Mouse (Mus musculus) midbrain, embryonic 15.5 days (tissue): ENCODE data around the gene Zswim5. TPM values are rescaled to one million over a fixed set of nuclear protein-coding genes. Genes with fewer than 3 reads are reported as not detected.
A peak's percentile ranks its signal among the peaks of the same experiment; 100 is the strongest.

ENCODE experiments used
- ATAC-seq: fragments of 200-750 bp; cut with Nextera tagmentation; replicated peaks from 2 replicates; pipeline ENCODE4 v1.8.0; 2017; ENCODE audit warnings: moderate TSS enrichment
- H3K27ac ChIP-seq: fragments of 300-500 bp; sonication (generic); 2 replicates; pipeline ENCODE4 v1.5.1; 2015; ENCODE audit warnings: mild to moderate bottlenecking, inconsistent platforms
- H3K27me3 ChIP-seq: fragments of 300-500 bp; sonication (generic); replicated peaks from 2 replicates; pipeline ENCODE4 v1.6.1; 2015; ENCODE audit warnings: inconsistent platforms
- H3K36me3 ChIP-seq: fragments of 300-500 bp; sonication (generic); replicated peaks from 2 replicates; pipeline ENCODE4 v1.6.1; 2015; ENCODE audit warnings: inconsistent platforms
- H3K4me1 ChIP-seq: fragments of 300-500 bp; sonication (generic); 2 replicates; pipeline ENCODE4 v1.6.1; 2015; ENCODE audit warnings: inconsistent platforms
- H3K4me2 ChIP-seq: fragments of 300-500 bp; sonication (generic); 2 replicates; pipeline ENCODE4 v1.6.1; 2015; ENCODE audit warnings: inconsistent platforms, mild to moderate bottlenecking, moderate library complexity
- H3K4me3 ChIP-seq: fragments of 300-500 bp; sonication (generic); 2 replicates; pipeline ENCODE4 v1.5.1; 2015; ENCODE audit warnings: mild to moderate bottlenecking, inconsistent platforms
- H3K9ac ChIP-seq: fragments of 300-500 bp; sonication (generic); 2 replicates; pipeline ENCODE4 v1.6.1; 2015; ENCODE audit warnings: mild to moderate bottlenecking, inconsistent platforms
- H3K9me3 ChIP-seq: fragments of 300-500 bp; sonication (generic); 2 replicates; pipeline ENCODE4 v1.6.1; 2016; ENCODE audit warnings: inconsistent platforms
- WGBS: fragments of 180-500 bp; shearing (Covaris S2); methylation state at CpG from one replicate; pipeline ENCODE4 v1.1.7; 2015; ENCODE audit warnings: mixed read lengths; 5-methylcytosine and 5-hydroxymethylcytosine counted together
- polyA plus RNA-seq: library from polyadenylated mRNA; unstranded; fragments of >200 nt; fragmentation: Nextera tagmentation; extraction: Ambion mirVana; gene quantifications from 2 replicates; pipeline ENCODE4 v1.2.1, GENCODE M21; 2015

The Zswim5 gene
- polyA plus RNA-seq, 1 experiment from 2014 or later, result 6.7 TPM

DNA sequence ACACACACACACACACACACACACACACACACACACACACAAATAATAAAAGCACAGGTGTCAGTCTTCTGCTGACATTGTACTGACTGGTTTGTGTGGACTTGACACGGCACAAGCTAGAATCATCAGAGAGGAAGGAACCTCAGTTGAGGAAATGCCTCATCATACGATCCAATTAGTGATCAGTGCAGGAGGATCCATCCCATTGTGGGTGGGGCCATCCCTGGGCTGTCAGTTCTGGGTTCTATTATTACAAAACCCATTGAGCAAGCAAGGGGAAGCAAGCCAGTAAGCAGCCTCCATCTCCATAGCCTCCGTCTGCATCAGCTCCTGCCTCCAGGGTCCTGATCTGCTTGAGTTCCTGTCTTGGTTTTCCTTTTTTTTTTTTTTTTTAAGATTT is 7.3 kb upstream of the Zswim5 start:
- Histone ChIP-seq H3K27ac (no peak overlapping the region), H3K9ac (no peak overlapping the region), H3K36me3 (no peaks in the 10 kb centered on the region), H3K4me1 (no peaks in the 10 kb centered on the region), H3K4me3 (no peak overlapping the region), H3K4me2 (no peak overlapping the region), H3K27me3 (no peaks in the 10 kb centered on the region), H3K9me3 (no peaks in the 10 kb centered on the region)
- ATAC-seq, result no peak
- whole genome bisulfite sequencing, result 69% methylated on average over 3 of the region's 3 CpGs

DNA sequence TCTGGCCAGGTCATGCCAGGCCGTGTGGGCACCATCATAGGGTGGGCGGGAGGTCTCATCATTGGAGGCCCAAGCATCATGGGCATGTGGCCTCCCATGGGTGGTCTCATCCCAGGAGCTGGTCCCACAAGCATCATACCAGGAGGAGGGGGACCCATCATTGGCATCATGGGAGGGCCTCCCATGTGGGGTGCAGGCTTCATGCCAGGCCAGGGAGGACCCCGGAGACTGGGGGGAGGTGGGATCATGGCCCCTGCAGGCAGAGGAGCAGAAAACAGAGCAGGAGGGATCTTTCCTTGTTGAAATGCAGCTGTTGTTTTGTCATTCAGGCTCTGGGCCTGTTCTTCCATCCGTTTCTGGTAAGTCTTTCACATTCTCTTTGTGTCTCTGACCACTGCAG is 2.6 kb upstream of the Zswim5 start:
- H3K9ac ChIP-seq, result no peak overlapping the region
- no peak overlapping the region for H3K4me2 ChIP-seq
- H3K4me3 ChIP-seq, result no peak overlapping the region
- H3K36me3 ChIP-seq, result no peaks in the 10 kb centered on the region
- no peak overlapping the region for H3K27ac ChIP-seq
- H3K4me1 ChIP-seq, result peaks cover 6% of the 10 kb centered on the region
- H3K27me3 ChIP-seq, result no peaks in the 10 kb centered on the region
- no peaks in the 10 kb centered on the region for H3K9me3 ChIP-seq
- no peak for ATAC-seq
- 78% methylated on average over 4 of the region's 4 CpGs for WGBS

DNA sequence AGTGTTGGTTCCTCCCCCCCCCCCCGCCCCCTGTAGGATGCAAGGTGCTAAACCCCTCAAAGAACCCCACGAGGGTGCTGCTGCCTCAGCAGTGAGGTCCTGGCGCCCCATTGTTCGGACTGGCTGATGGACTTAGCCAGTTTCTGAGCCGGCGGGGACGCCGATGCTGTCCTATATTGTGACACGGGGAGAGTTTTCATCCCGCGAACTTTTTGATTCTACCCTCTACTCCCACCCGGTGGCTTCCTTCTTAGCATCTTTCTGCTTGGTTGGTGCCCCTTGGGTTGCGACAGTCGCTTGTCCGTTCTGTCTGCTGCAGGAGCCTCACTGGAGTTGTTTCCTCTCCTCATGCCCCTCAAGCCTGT is 564 bp upstream of the Zswim5 start:
- ATAC-seq, result peak; percentile 72
- H3K27ac ChIP-seq, result peak overlapping the region; percentile 100
- H3K36me3 ChIP-seq, result no peaks in the 10 kb centered on the region
- peaks cover 8% of the 10 kb centered on the region for H3K4me1 ChIP-seq
- H3K4me2 ChIP-seq, result peak overlapping the region; percentile 64
- H3K9me3 ChIP-seq, result no peaks in the 10 kb centered on the region
- WGBS, result 0% methylated on average over 14 of the region's 15 CpGs
- H3K4me3 ChIP-seq, result peak overlapping the region; percentile 99
- H3K9ac ChIP-seq, result peak overlapping the region; percentile 98
- no peaks in the 10 kb centered on the region for H3K27me3 ChIP-seq

- ATAC-seq, result peak; percentile 14
- WGBS, result under 1% methylated on average over 41 of the region's 57 CpGs
Observed at GRCm38 (mm10) chr4:116877729-116878321, 649 bp downstream of the Zswim5 start.

DNA sequence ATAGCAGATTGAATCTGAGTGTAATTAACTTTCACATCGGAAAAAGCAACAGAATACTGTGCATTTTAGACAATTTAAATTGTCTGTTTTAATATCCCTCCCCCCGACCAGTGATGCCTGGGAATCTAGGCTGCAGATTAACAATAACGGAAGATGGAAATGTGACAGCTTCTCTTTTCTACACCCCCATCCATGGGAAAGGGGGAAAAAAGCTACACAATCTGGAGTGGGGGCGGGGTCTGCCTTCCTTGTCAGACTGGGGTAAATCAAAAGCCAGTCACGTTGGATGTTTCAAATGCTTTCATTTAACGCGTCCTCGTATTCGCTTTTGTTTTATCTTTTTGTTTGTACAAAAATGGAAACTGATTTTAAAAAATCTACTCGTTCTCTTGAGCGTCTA is 1.3 kb downstream of the Zswim5 start:
- under 1% methylated on average over 11 of the region's 11 CpGs for WGBS
- no peak for ATAC-seq
- H3K9ac ChIP-seq, result peak overlapping the region; percentile 98
- H3K36me3 ChIP-seq, result no peaks in the 10 kb centered on the region
- H3K27me3 ChIP-seq, result no peaks in the 10 kb centered on the region
- peaks cover 8% of the 10 kb centered on the region for H3K4me1 ChIP-seq
- no peaks in the 10 kb centered on the region for H3K9me3 ChIP-seq
- peak overlapping the region; percentile 64 for H3K4me2 ChIP-seq
- H3K4me3 ChIP-seq, result peak overlapping the region; percentile 99
- H3K27ac ChIP-seq, result peak overlapping the region; percentile 100

More at GRCm38 (mm10) chr4:116877729-116878321, 649 bp downstream of the Zswim5 start:
- peaks cover 8% of the 10 kb centered on the region for H3K4me1 ChIP-seq
- peak overlapping the region; percentile 98 for H3K9ac ChIP-seq
- no peaks in the 10 kb centered on the region for H3K9me3 ChIP-seq
- H3K36me3 ChIP-seq, result no peaks in the 10 kb centered on the region
- H3K27me3 ChIP-seq, result no peaks in the 10 kb centered on the region
- H3K27ac ChIP-seq, result peak overlapping the region; percentile 100
- peak overlapping the region; percentile 99 for H3K4me3 ChIP-seq
- H3K4me2 ChIP-seq, result peak overlapping the region; percentile 64

DNA sequence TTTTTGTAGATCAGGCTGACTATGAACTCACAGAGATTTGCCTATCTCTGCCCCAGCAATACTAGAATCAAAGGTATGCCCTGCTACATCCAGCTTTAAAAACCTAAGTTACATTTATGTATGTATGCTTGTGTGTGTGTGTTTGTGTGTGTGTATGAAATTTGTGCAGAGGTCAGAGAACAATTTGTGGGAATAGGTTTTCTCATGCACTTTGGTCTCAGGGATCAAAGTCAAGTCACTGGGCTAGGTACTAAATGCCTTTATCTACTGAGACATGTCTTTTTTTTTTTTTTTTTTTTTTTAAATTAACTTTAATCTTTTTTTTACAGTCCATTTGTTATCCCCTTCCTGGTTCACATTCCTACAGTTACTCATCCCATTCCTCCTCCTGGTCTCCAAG is 5.5 kb downstream of the Zswim5 start:
- Histone ChIP-seq H3K9ac (no peak overlapping the region), H3K4me2 (no peak overlapping the region), H3K4me3 (no peak overlapping the region), H3K27ac (no peak overlapping the region), H3K4me1 (peaks cover 4% of the 10 kb centered on the region), H3K36me3 (no peaks in the 10 kb centered on the region), H3K9me3 (no peaks in the 10 kb centered on the region), H3K27me3 (no peaks in the 10 kb centered on the region)
- no peak for ATAC-seq

DNA sequence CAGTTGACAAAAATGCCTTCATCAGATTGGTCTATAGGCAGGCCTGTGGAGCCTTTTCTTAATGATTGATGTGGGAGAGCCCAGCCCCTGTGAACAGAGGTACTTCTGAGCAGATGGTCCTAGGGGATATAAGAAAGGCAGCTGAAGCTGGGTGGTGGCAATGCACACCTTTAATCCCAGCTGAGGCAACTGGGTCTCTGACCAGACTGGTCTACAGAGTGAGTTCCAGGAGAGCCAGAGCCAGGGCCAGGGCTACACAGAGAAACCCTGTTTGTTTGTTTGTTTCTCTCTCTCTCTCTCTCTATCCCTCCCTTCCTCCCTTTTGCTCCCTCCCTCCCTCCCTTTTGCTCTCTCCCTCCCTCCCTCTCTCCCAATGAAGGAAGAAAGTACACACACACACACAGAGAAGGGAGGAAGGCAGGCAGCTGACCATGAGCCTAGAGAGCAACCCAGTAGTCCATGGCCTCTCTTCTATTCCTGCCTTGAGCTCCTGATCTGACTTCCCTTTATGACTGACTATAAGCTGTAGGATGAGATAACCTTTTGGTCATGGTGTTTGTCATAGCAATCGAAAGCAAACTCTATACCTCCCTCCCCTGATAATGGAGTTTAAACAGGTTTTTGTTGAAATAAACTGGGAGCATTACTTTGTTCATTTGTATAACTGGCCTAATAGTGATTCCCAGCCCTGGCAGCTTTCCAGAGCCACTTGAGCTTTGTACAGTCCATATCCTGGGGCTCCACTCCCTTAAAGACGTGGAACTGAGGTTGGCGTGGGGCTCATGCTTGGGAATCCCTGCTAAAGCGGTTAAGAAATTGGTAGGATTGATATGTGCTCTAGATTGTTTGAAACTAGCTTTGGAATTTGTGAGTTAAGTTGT is 17.3 kb downstream of the Zswim5 start:
- no peak overlapping the region for H3K4me2 ChIP-seq
- WGBS, result 68% methylated on average over 4 of the region's 4 CpGs
- H3K27me3 ChIP-seq, result no peaks in the 10 kb centered on the region
- H3K9ac ChIP-seq, result no peak overlapping the region
- ATAC-seq, result no peak
- no peaks in the 10 kb centered on the region for H3K9me3 ChIP-seq
- H3K4me1 ChIP-seq, result no peaks in the 10 kb centered on the region; the same call in 1 of the 2 replicates
- H3K4me3 ChIP-seq, result no peak overlapping the region
- H3K36me3 ChIP-seq, result no peaks in the 10 kb centered on the region
- H3K27ac ChIP-seq, result no peak overlapping the region

GRCm38 (mm10) chr4:116910489-116911181 is 33.5 kb downstream of the Zswim5 start:
- Histone ChIP-seq H3K9ac (no peak overlapping the region), H3K36me3 (no peaks in the 10 kb centered on the region), H3K9me3 (no peaks in the 10 kb centered on the region), H3K27ac (peak overlapping the region; percentile 45; the same call in 1 of the 2 replicates), H3K4me2 (no peak overlapping the region), H3K27me3 (no peaks in the 10 kb centered on the region), H3K4me3 (no peak overlapping the region), H3K4me1 (peaks cover 9% of the 10 kb centered on the region; the same call in 1 of the 2 replicates)
- WGBS, result 25% methylated on average over 4 of the region's 4 CpGs
- no peak for ATAC-seq

GRCm38 (mm10) chr4:116911202-116911601 is 34.0 kb downstream of the Zswim5 start:
- Histone ChIP-seq H3K4me1 (peaks cover 9% of the 10 kb centered on the region; the same call in 1 of the 2 replicates), H3K9ac (no peak overlapping the region), H3K9me3 (no peaks in the 10 kb centered on the region), H3K36me3 (no peaks in the 10 kb centered on the region), H3K4me3 (no peak overlapping the region), H3K27me3 (no peaks in the 10 kb centered on the region), H3K27ac (peak overlapping the region; percentile 45; the same call in 1 of the 2 replicates), H3K4me2 (no peak overlapping the region)
- no peak for ATAC-seq
- WGBS, result 33% methylated on average over 5 of the region's 5 CpGs

DNA sequence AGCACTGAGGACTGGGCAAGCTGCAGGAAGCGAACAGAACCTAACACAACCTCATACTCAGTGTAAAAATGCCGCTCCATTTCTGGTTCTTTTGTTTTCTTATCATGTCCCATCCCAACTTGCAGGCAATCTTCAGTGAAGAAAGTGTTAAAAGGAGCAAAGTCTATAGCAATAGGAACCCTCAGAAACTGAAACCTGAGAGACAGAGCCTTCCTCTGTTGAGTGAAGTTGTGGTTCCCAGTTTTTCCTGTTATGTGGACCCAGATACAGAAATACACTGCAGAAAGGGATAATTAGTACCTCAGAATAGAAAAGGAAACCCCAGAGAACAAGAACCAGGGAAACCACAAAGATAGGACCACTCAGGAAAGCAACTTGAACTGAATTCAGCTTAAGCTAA is 36.1 kb downstream of the Zswim5 start:
- Histone ChIP-seq H3K27me3 (no peaks in the 10 kb centered on the region), H3K4me2 (no peak overlapping the region), H3K4me1 (peaks cover 9% of the 10 kb centered on the region; the same call in 1 of the 2 replicates), H3K9me3 (no peaks in the 10 kb centered on the region), H3K27ac (no peak overlapping the region), H3K9ac (no peak overlapping the region), H3K36me3 (no peaks in the 10 kb centered on the region), H3K4me3 (no peak overlapping the region)
- no peak for ATAC-seq
- 92% methylated on average over 2 of the region's 2 CpGs for WGBS

DNA sequence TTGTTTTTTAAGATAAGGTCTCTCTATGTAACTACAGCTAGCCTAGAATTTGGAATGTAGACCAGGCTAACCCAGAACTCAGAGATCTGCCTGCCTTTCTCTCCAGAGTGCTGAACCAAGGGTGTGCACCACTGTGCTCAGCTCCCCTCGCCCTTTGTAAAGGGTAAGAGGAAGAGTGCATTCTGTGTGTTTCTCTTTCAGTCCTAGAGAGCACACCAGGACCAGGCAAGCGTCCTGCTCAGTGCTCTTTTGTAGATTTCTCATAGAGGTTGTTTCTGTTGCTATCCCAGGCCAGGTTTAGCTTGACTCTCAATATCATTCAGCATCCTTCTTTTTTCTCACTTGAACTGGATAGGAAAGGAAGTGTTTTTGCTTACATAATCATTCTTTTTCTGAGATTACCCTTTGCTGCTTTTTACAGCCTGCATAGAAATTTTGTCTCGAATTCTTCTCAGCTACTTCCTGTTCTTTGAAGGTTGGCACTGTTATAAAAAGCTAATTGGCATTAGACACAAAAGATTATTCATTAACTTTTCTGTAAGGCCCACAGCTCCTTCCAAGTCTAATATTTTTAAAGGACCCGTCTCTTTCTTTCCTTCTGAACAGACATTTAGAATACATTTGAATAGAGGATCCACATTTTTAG is 51.0 kb downstream of the Zswim5 start:
- 67% methylated on average over 4 of the region's 4 CpGs for WGBS
- no peaks in the 10 kb centered on the region for H3K27me3 ChIP-seq
- ATAC-seq, result no peak
- no peak overlapping the region for H3K27ac ChIP-seq
- no peak overlapping the region for H3K4me3 ChIP-seq
- no peak overlapping the region for H3K9ac ChIP-seq
- H3K36me3 ChIP-seq, result no peaks in the 10 kb centered on the region
- H3K9me3 ChIP-seq, result no peaks in the 10 kb centered on the region
- no peak overlapping the region for H3K4me2 ChIP-seq
- H3K4me1 ChIP-seq, result no peaks in the 10 kb centered on the region

GRCm38 (mm10) chr4:116939585-116939984 is 62.4 kb downstream of the Zswim5 start:
- Histone ChIP-seq H3K4me1 (peaks cover 15% of the 10 kb centered on the region), H3K4me2 (no peak overlapping the region), H3K9me3 (no peaks in the 10 kb centered on the region), H3K9ac (no peak overlapping the region), H3K27me3 (no peaks in the 10 kb centered on the region), H3K4me3 (no peak overlapping the region), H3K36me3 (no peaks in the 10 kb centered on the region), H3K27ac (no peak overlapping the region)
- no peak for ATAC-seq
- WGBS, result 26% methylated on average over 4 of the region's 4 CpGs
